Mouse (Mus musculus) left cerebral cortex, adult 18-20 months (tissue): Measurements from ENCODE around the gene Mxi1. TPM values are rescaled to one million over a fixed set of nuclear protein-coding genes. Genes with fewer than 3 reads are reported as not detected.
A peak's percentile ranks its signal among the peaks of the same experiment; 100 is the strongest.

Source experiments
- DNase-seq, 2 experiments: peaks; one replicate each; pipeline ENCODE4 v3.0.0; 2021 to 2022; ENCODE audit warnings: low spot score in 2 of 2, mixed read lengths in 1 of 2
- total RNA-seq, 2 experiments: library from RNA; stranded (reverse); gene quantifications; 2 replicates each; pipeline ENCODE4 v1.2.3; 2021

Gene Mxi1
- total RNA-seq, 2 experiments from 2014 or later: 76.1 to 89.7 TPM

DNA sequence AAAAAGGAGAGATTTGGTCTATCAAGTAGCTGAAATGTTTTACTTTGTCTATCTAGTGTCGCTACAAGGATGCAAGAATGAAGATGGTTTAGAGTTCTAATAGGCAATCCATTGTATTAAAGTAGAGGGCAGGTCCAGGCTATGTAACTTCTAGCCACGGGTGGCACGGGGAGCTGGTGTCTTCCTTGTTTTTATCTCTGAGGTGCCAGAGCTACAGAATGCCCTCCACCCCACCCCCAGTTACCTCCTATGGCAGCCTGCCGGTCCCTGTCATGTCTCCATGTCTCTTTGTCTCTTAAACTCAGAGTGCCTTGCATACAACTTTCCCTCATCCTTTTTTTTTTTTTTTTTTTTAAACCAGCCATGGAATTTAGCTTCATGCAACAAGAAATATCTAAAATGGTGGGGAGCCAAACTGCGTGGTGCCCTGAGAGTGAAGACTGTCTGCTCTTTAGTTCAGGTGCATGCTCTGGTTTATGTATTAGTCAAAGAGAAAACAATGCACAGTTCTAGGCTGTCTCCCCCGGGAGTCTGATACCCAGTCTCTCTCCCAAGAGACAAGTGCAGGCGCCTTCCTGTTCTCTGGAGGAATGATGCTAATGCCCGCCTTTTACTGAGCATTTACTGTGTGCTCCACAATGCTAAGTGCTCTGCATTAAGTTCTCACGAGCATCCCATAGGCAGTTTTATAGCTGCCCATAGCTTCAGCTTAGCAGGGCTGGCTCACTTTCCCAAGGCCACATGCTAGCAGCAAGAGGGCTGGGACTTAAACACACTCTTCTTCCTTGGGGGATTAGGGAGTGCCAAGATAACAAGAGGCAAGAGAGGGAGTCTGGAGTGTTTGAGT, 10.2 kb downstream of the Mxi1 start:
- DNase-seq: no peak

DNA sequence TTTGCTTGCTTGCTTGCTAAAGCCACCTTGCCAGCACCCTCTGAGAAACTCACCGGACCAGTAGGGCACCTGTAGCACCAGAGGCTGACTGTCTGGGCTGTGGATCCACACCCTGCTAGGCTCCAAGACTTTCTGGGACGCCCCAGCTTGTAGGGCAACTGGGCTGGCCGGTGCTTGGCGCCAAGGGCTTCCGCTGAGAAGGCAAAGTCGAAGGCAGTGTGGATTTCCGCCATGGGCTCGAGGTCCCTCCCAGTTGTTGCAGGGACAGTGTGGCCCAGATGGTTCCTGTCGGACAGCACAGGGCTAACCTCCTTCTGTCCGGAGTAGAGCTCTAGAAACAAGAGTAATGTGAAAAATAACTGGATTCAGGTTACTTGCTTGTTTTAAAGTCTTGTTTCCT, 11.0 kb downstream of the Mxi1 start:
- DNase-seq: no peak

DNA sequence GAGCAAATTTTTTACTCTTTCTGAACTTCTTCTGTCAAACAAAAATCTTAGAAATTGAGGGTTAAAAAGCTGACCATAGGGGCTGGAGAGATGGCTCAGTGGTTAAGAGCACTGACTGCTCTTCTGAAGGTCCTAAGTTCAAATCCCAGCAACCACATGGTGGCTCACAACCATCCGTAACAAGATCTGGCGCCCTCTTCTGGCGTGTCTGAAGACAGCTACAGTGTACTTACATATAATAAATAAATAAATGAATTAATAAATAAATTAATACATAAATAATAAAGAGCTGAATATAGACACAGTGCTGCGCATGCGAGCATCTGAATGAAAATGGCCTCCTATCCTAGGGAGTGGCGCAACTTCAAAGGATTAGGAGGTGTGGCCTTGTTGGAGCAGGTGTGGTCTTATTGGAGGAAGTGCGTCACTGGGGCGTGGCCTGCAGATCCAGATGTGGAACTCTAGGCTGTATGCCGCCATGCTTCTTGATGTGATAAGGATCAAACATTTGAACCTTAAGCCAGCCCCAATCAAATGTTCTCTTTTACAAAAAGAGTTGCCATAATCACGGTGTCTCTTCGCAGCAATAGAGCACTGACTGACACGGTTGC, 12.2 kb downstream of the Mxi1 start:
- no peak for DNase-seq

DNA sequence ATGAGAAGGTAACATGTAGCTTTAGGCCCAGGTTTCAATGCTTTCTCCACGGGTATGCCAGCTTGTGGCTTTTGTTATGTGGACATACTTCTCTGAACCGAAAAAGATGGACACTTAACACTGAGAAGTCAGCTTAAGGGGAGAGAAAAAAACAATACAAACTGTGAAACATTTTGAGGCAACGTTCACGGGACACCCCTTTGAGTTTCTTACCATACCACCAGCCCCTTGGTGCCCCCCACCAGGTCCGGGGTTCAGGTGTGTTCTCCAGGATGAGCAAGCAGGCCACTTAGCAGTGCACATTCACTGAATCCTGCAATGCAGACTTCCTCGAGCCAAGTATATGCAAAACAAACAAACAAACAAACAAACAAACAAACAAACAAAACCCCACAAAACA, 14.5 kb downstream of the Mxi1 start:
- no peak for DNase-seq

DNA sequence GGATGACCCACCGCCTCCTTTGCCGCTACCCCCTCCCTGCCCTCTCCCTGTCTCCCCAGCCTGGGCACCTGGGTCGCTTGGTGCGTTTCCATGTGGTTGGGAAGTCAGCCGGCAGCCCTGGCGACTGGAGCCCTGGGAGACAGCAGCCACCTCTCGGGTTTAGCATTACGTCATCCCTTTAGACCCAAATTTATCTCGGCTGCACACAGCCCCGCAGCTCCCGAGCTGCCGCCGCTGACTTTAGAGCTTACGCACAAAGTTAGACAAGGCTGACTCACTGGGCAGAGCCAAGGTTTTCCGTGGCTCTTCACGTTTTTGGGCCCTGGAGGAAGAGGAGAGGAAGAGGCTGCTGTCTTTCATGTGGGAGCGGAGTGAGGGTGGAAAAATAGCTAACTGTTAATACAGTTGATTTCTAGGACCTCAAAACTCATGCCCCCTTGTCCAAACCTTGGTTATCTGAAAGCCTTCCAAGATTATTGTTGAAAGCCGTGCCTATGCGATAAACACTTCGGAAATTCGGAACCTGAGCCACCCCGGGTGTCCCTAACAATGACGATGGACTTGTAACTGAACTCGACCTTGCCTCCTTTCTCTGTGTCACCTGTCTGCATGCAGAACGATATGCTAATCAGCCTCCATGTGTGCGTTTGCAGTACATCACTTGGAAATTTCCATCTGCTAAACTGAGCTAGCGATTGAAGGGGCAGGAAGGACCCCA, 15.4 kb downstream of the Mxi1 start:
- DNase-seq: peak; percentile 66 to 84

DNA sequence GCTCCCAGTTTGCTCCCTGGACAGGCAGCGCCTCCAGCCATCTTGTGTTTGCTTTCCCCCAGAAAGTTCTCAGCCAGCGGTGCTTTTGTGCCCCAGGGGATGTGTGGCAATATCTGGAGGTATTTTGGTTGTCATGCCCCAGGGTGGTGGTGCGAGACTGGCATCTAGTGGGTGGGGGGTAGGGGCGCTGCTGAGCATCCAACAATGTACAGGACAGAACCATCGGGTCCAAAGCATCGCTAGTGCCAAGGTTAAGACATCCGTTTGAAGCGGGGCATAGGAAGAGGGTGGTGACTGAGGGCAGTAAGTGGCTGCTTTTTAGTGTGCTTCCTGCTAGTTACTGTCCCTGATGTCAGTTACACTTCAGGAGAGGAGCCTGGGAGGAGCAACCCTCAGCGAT, 17.8 kb downstream of the Mxi1 start:
- DNase-seq: no peak

DNA sequence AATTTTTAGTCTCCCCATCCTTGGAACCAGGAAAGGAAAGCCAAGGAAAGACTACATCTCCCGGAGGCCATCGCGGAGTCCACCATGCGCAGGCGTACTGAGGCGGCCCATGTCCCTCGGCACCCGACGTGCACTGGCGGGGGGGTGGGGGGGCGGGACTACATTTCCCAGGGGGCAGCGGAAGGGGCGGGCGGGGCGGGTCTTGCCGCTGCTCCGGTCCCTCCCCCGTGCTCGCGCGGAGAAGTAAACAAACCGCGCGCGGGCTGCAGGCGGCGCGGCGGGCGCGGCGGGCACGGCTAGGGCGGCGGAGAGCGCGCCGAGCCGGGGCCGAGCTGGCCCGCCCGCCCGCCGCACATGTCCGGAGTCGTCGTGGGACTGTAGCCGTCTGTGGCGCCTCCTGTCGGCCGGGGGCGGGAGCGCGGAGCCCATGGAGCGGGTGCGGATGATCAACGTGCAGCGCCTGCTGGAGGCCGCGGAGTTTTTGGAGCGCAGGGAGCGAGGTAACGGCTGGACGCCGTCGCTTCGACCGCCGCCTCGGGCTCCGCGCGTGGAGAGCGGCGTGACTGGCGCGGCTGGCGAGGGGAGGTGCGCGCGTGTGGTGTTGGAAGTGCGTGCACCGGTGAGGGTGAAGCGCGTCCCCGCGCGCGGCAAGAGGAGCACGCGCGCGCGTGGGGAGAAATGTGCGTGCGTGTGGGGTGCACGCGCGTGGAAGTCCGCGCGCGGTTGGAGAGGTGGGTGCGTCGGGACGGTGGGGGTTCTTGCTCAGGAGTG, 19.1 kb downstream of the Mxi1 start:
- DNase-seq: peak; percentile 87

DNA sequence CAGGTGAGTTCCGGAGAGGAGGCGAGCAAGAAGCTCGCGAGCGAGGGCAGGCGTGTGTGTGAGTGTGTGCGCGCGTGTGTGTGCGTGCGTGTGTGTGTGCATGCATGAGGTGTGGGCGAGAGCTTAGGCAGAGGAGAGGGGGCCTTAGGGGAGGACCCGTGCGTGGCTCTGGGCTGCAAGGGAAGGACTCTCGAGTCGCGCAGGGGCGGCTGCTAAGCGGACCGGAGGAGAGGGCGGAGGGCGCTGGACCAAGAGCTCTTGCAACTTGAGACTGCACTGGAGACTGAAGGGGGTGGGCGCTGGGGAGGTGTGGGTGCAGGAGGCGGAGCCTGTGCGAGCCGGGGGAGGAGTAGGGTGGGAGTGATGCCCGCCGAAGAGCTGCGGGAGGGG, 19.7 kb downstream of the Mxi1 start:
- peak; percentile 47 to 77 for DNase-seq

DNA sequence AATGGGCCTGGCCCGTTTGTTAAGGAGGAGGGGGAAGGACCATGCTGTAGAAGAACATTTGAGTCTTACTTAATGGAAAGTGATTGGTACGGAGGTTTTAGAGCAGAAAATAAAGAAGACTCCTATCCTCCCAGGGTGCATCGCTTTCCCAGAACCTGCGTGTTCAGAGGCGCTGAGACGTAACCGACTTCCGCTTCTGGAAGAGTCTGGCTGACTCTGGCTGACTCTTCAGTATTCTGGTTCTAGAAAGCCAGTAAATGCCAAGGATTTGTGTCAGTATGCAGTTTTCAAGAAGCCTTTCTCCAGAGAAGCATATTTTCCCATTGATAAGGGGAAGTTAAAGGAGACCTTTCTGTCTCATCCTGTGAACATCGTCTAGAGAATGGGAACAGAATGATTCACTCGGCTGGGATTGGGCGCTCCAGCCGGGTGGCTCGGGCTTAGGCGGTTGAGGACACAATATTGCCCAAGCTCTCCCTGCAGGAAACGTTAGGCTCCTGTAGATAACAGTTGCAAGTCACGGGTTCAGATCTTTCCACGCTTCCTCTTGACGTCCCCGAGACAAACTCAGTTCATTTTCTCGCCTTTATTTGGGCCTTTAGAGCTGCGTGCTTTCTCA, 21.7 kb downstream of the Mxi1 start:
- no peak for DNase-seq

DNA sequence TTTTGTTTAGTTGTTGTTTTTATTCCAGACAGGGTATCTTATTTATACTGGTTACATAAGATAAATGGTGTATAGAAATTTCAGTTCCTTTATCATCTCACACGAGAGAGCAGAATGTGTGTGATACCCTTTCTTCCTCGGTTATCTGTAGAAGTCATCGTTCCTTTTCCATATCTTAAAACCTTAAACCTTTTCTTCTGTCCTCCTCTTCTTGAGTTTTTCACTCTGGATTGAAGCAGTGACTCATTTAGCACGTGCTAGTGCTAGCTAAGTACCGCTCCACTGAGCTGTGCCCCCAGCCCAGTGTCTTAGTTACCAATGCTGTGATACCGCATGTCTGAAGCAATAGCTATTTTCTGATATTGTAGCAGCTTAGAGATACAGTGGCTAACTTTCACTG, 23.4 kb downstream of the Mxi1 start:
- no peak for DNase-seq

DNA sequence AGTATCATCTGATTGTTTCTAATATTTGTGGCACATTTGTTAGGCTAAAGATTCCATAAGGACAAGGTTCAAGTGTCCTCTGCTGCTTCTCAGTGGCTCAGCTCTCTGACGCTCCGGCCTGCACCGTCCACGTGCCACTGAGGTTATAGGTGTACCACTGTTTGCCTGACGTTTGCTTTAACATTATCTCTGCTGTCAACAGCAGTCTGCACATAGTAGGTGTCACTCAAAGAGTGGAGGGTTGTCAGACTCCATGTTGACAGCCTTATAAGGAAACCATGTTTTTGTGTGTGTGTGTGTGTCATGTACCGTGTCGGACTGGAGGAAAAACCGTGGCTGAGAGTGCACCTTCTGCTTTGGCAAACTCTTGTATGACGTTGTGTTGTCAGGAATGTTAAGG, 24.9 kb downstream of the Mxi1 start:
- DNase-seq: no peak

DNA sequence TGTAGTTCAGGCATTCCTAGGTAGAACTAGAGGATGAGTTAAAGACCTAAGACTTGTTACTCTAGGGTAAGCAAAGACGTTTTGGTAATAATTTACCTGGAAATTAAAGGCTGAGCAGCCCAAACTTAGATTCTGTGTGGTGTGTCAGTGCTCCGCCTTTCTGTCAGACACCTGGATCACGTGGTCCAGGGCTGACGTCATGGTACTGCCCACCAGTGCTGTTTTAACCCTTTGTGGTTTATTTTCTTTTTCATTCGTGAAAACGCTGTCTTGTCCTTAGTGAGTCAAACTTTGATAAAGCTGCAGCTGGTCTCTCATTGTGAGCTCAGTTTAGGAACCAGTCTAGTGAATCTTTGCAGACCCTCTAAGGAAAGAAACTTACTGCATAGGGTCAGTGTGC, 30.1 kb downstream of the Mxi1 start:
- DNase-seq: no peak

DNA sequence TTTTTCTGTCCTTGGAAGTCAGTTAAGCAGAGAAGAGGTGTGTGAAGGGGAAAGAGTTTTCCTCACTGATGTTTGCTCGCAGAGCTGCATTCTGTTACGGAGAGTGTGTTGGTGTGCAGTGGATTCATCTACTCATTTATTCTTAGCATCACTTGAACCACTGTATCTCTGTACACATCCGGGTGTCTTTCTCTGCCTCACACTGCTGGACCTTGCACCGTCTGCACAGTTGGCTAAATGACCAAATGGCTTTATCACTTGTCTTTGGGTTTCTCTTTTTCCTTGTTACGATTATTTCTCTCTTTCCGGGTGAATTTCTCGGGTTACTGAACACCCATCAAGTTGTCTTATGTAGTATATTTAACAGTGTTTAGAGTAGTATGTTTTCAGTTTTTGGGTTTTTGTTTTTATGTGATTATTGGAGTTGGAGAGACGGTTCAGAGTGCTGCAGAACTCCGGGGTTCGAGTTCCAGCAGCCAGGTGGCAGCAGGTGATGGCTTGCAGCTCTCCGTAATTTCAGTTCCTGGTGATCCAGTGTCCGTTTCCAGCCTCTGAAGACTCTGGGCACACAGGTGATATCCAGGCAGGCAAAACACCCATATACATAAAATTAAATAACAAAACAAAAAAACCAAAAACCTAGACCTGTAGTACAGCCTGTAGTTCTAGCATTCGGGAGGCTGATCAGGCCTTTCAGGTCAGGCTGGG, 33.0 kb downstream of the Mxi1 start:
- DNase-seq: no peak

DNA sequence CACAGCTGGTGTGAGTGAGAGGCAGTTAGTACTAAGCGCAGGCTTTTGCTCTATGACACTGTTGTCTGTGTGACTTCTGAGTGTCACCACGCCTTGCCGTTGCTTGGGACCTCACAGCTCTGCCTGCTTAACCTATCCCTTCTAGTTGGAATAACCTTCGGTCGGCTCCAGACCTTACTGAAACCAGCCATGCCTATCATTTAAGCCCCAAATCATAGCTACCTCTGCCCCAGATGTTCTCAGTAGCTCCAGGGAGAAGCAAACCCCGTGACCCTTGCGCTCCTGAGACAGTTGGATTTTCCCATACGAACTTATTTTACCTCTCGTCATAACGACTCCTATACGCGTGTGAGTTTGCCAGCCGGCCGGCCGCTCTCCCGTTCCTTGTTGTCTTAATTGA, 33.7 kb downstream of the Mxi1 start:
- no peak for DNase-seq

DNA sequence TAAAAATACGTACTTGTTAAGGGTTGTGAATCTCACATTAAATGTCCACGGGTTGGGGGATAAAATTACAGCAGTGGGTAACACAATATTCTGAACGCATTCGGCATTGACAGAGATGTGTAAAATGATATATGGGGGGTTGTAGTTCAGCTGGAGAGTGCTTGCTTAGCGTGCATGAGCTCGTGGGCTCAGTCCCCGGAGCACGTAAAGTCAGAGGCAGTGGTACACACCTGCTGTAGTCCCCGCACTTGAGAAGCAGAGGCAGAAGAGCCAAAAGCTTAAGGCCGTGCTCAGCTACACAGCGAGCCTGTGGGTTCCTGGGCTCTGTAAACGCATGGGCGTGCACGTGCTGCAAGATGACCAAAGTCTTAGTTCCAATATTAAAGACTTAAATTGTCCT, 35.4 kb downstream of the Mxi1 start:
- DNase-seq: no peak

DNA sequence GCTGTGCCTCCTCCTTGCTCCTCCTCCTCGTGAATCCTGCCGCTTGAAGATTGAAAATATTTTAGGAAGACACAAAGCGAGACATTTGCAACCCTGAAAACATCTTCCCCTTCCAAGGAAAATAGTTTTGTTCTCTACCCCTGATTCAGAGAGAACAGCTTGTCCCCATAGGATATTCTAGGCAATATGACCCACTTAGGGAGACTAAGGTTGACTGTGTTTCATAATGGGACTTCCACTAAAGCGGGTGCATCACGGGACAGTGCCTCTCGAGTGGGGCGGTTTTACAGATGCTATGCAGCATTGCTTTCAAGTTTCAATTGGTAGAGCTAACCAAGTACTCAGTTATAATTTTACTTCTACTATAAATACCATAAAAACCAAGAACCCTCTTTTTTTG, 43.5 kb downstream of the Mxi1 start:
- peak; percentile 55 to 59 for DNase-seq

DNA sequence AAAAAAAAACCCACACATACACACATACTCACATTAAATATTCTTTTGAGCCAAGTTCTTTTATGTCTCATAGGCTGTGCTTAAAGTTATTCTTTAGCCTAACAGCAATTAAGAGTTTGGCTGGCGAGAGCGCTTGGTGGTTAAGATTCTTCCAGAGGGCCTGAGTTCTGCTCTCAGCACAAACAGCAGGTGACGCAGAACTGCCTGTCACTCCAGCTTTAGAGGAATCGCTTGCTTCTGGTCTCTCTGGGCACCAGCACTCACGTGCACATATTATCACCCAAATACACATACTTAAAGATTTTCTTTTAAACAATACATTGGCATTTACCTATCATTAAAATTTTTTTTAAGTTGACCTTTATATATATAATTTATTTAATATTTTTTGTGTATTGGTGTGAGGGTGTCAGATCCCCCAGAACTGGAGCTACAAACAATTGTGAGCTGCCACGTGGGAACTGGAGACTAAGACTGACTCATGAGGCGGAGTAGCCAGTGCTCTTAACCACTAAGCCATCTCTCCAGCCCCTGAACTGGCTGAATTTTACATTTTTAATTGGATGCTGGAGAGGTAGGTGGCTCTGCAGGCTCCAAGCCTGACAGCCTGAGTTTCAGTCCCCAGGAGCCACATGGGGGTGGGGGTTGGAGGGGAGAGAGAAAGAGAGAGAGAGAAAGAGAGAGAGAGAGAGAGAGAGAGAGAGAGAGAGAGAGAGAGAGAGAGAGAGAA, 44.1 kb downstream of the Mxi1 start:
- no peak for DNase-seq

DNA sequence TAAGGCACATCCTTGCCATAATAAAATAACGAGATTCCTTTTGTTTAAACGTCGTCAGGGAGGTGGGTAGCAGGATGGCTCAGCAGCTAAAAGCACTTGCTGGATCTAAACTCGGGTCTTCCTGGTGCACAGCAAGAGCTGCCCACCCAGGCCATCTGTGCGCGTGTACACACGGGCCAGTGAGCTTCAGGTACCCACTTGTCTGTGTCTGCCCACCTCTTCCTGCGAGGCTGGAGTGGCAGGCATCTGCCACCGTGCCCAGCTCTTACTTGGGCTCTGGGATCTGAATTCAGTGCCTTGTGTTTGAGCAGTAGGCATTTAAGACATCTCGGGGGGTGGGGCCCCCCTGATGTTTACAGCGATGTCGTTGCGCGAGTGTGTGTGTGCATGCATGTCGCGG, 44.7 kb downstream of the Mxi1 start:
- DNase-seq: peak; percentile 54 to 71

DNA sequence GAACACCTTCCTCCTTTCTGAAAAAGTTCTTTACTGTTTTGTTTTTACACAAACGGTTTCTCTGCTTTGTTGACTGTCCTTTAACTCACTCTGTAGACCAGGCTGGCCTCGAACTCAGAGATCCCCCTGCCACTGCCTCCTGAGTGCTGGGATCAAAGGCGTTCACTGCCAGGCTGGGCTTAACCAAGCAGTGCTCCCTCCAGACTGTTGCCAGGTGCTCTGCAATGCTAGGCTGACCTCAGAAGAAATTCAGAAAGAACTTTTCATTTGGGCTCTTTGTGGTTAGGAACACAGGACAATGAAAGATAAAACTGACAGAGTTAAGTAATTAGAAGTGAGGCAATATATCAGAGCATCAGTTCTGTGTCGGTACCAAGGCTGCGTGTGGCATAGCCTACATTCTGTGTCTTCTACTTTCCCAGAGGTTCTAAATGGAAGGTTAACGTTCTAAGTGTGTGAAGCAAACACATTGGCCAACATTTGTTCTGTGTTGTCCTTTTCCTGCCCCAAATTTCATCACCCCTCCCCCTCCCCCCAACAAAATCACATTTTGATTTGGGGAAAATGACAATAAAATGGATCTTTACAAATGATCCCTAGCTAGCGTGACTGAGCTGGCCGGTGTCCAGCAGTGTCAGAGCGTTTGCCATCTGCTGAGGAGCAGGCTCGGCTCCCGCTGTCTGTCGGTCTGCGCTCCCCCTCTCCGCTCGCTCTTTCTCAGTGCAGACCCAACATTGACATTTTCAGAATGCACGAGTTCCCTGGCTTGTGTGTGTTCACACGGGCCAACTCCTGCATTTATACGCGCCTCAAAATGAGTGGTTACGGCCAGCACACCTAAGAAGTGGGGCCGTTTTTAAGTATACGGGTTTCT, 49.1 kb downstream of the Mxi1 start:
- peak; percentile 56 for DNase-seq
